Mouse (Mus musculus): ENCODE data around the gene Olfr913.

Olfr913 gene

GRCm38 (mm10) chr9:38592459-38592858 is at the start of gene Olfr913:
Gene Olfr913, plus strand, starts transcription at chr9:38592759.
- no peak for DNase-seq (ENCODE audit: low read depth, low spot score)

- DNase-seq (ENCODE audit: low read depth, low spot score): no peak
Measured at GRCm38 (mm10) chr9:38579878-38580277, 12.7 kb upstream of the Olfr913 start, which contains the start of gene Olfr912. Gene Olfr912, plus strand, starts transcription at chr9:38580178.

- DNase-seq (ENCODE audit: low read depth, low spot score): no peak
Measured at GRCm38 (mm10) chr9:38591056-38591455, 1.5 kb upstream of the Olfr913 start.

DNA sequence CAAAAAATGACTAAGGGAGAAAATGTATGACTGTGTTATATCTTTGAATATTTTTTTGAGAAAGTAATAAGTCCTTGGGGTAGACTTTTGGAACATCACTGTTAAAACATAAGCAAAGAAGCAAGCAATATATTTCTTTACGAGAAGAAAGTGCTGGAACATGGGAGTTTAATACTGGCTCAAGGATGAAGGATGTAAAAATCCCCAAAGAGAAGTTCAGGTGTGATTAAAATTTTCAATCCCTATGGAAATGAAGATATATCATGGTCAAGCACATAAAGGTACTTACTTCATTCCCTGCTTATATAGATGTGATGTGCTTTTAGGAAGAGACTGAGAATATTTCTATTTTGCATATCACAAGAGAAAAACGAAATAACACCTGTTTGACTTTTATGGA is 12.2 kb downstream of the Olfr913 start, which contains the start of gene Olfr914:
TSS of gene Olfr914 (plus strand) at position 301 of the 400 bp plus-strand sequence.
- no peak for DNase-seq (ENCODE audit: low read depth, low spot score)

GRCm38 (mm10) chr9:38632406-38632805 is 39.8 kb downstream of the Olfr913 start:
- no peak for DNase-seq (ENCODE audit: low read depth, low spot score)

Measured in CD4-positive helper T cell, adult 2 months (primary cell).